Mouse (Mus musculus) bone marrow, adult 2 months (tissue): Measurements from ENCODE around the gene Bcam. TPM values are rescaled to one million over a fixed set of nuclear protein-coding genes. Genes with fewer than 3 reads are reported as not detected.

ENCODE experiments used
- H3K27ac ChIP-seq: fragments of 200-500 bp; 2 replicates; pipeline ENCODE4 v1.5.1; 2012; ENCODE audit warnings: low read depth, mild to moderate bottlenecking, control low read depth, inconsistent platforms, low read length; ENCODE audit not compliant: control insufficient read depth, poor library complexity, insufficient read depth
- H3K4me1 ChIP-seq: fragments of 200-500 bp; 2 replicates; pipeline ENCODE4 v1.6.1; 2011; ENCODE audit warnings: low read length; ENCODE audit not compliant: control insufficient read depth, insufficient read depth
- H3K4me3 ChIP-seq: fragments of 200-500 bp; replicated peaks from 2 replicates; pipeline ENCODE3; 2011; ENCODE audit warnings: mild to moderate bottlenecking, low read depth, low read length, control low read depth; ENCODE audit not compliant: control insufficient read depth
- CTCF ChIP-seq: fragments of 200-500 bp; IDR thresholded peaks from 2 replicates; pipeline ENCODE4 v1.5.1; 2011; ENCODE audit warnings: low read length, control low read depth; ENCODE audit not compliant: control insufficient read depth, insufficient read depth
- POLR2A ChIP-seq: fragments of 200-500 bp; IDR thresholded peaks from 2 replicates; pipeline ENCODE4 v1.6.1; 2011; ENCODE audit warnings: low read depth, mild to moderate bottlenecking, control low read depth, low read length, borderline replicate concordance; ENCODE audit not compliant: control insufficient read depth
- WGBS: fragments of 180-500 bp; shearing (Covaris S2); methylation state at CpG from one replicate; pipeline ENCODE4 v1.1.7; 2018; 5-methylcytosine and 5-hydroxymethylcytosine counted together
- polyA plus RNA-seq: library from polyadenylated mRNA; stranded (reverse); fragments of >200 nt; gene quantifications from 2 replicates; pipeline ENCODE4 v1.2.4, GENCODE M21; 2011; ENCODE audit warnings: low replicate concordance; ENCODE audit not compliant: missing spikeins, insufficient read depth, insufficient read length

The Bcam gene
- polyA plus RNA-seq, 1 experiment: 4.5 TPM

DNA sequence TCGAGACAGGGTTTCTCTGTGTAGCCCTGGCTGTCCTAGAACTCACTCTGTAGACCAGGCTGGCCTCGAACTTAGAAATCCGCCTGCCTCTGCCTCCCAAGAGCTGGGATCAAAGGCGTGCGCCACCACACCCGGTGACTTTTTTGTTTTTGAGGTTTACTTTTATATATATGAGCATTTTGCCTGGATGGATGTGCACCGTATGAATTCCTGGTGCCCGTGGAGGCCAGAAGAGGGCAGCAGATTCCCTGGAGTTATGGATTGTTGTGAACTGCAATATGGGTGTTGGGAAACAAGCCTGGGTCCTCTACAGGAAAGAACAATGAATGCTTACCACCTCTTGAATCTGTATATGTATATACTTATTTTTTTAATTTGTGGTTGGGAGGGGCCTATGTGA is 18.2 kb downstream of the Bcam start:
- Histone ChIP-seq H3K4me3 (no peak overlapping the region), H3K4me1 (no peaks in the 10 kb centered on the region), H3K27ac (no peak overlapping the region)
- TF ChIP-seq POLR2A (no peak), CTCF (0 out of 2 replicates have a peak, but pooled peaks have one; percentile 13)
- whole genome bisulfite sequencing: 82% methylated on average over 8 of the region's 8 CpGs

DNA sequence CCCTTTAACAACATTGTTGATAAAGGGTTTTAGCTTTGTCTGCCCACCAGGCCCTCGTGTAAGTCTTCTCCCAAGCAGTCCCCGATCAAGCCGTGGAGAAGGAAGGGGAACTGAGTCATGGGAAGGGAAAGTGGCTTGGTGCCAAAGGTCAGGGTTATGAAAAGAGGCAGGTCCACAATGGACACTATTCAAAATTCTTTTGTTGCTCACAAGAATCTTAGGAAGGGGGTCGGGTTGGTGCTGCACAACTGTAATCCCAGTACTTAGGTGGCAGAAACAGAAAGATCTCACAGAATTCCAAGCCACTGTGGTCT is 19.8 kb downstream of the Bcam start:
- WGBS: 25% methylated on average over 4 of the region's 4 CpGs
- H3K4me3 ChIP-seq: no peak overlapping the region
- no peak for TF ChIP-seq CTCF
- no peak for TF ChIP-seq POLR2A
- H3K27ac ChIP-seq: no peak overlapping the region
- no peaks in the 10 kb centered on the region for H3K4me1 ChIP-seq

DNA sequence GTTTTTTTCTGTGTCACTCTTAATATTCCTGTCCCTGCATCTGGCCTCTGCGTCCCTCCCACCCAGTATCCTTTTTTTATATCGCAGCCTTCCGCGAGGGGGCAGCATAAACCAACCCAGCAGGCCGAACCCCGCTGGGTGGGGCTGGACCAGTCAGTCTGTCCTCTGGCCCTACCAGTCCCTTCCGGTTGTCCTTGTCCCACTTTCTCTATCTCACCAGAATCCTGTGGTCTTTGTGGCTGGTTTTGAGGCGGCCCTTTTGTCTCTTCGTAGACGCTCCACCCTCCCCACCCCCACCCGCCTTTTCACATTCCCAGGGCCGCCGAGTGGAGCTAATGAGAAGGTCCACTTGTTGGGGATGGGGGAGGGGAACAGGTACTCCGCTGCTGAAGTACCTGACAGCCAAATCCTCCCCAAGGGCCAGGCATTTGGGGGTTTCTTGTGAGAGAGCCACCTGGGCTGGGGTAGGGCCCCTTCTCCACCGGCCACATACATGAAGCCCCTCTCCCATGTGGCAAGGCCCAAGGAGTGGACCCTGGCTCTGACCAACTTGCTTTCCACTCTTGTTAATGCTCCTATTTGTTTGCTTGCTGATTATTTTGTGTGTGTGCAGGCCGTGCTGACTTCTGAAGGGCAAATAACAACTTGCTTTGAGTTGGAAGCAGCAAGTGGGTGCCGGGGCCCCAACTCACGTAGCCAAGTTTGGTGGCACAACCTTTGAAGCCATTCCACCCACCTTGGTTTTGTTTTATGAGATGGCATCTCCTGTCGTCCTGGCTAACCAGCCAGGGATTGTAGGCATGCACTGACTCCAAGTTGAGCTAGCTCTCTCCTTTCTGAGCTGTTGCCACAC is 20.4 kb downstream of the Bcam start, which contains the start of gene Nectin2:
Gene Nectin2 (minus strand): TSS at position 267 of the 853 bp plus-strand sequence.
- H3K4me1 ChIP-seq: no peaks in the 10 kb centered on the region
- H3K4me3 ChIP-seq: peak within 1 kb of the TSS; percentile 33
- TF ChIP-seq POLR2A: no peak
- TF ChIP-seq CTCF: peak; percentile 70
- 24% methylated on average over 19 of the region's 19 CpGs for WGBS
- H3K27ac ChIP-seq: no peak within 1 kb of the TSS

DNA sequence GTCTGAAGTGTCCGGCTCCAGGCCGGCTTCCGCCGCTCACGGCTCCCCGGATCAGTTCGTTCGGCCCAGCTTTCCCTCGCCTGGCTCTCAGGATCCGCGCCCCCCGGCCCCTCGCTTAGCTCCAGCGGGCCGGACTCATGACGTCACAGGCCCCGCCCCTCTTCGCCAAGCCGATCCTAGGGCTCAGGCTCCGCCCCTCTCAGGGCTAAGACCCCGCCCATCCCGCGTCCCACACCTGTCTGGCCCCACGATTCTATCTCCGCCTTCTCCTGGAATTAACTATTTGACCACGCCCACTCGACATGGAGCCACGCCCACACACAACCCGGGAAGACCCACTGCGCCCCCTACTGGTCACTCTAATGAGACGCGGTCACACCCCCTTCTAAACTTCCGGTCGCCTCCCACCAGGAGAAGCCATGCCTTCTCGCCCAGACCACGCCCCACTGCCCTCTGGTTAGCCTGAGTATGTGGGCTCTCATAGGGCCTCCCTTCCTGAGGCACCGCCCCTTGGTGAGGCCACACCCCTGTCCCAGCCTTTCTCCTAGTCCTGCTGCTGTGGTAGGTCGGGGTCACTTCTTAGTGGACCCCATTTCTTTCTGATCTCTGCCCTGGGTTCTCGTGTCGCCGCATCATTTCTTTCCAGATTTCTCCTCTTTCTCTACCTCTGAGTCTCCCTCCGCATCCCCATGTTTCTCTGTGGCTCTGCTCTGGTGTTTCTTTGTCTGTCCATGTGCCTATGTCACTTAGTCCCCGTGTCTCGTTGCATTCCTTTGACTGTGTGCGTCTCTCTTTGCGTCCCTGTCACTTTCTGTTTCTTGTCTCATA is 21.2 kb downstream of the Bcam start:
- under 1% methylated on average over 46 of the region's 46 CpGs for WGBS
- no peaks in the 10 kb centered on the region for H3K4me1 ChIP-seq
- peak; percentile 55 for TF ChIP-seq CTCF
- no peak; the same call in 1 of the 2 replicates for TF ChIP-seq POLR2A
- no peak overlapping the region for H3K27ac ChIP-seq
- H3K4me3 ChIP-seq: peak overlapping the region; percentile 33

DNA sequence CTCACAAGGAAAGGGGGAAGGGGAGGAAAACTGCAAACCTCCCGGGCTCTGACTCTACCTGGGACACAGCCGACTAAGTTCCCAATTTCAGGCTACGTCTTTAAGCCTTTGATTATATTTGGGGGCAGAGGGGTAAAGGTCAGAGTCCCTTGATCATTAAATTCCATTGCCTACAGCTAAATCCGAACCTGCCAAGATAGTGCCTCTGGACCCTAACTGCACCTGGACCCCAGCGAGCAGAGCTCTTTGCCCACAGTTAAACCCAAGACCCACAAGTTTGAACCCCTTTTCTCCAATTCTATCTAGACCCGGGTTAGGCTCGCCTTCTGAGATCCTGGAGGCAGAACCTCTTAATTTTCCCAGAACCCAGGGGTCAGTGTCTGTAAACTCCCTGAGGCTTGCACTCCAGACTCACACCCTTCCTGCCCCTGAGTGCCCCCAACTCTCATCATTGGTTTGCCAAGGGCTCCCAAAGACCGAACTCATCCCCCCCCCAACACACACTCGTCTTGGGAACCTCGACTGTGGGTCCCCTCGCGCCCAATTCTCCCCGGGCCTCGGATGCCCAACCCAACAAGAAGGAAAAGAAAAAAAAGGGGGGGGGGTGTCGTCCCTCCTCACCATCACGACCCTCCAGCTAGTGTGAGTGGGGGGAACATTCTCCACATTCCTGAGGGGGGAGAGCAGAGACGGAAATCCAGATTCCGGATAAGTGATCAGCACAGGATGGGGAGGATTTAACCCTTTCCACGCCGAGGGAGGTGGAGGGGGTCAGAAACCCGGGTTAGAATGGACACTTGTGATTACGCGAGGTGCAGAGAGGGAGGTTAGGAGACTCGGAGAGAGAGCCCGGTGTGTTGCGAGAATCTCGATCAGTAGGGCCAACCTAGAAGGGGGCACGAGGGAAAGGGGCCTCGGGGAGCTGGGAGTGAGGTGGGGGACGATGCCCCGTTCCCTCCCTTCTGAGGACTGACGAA is 22.3 kb downstream of the Bcam start:
- TF ChIP-seq CTCF (no peak), POLR2A (no peak)
- no peaks in the 10 kb centered on the region for H3K4me1 ChIP-seq
- H3K4me3 ChIP-seq: peak overlapping the region; percentile 28
- no peak overlapping the region for H3K27ac ChIP-seq
- WGBS: 8% methylated on average over 32 of the region's 32 CpGs

DNA sequence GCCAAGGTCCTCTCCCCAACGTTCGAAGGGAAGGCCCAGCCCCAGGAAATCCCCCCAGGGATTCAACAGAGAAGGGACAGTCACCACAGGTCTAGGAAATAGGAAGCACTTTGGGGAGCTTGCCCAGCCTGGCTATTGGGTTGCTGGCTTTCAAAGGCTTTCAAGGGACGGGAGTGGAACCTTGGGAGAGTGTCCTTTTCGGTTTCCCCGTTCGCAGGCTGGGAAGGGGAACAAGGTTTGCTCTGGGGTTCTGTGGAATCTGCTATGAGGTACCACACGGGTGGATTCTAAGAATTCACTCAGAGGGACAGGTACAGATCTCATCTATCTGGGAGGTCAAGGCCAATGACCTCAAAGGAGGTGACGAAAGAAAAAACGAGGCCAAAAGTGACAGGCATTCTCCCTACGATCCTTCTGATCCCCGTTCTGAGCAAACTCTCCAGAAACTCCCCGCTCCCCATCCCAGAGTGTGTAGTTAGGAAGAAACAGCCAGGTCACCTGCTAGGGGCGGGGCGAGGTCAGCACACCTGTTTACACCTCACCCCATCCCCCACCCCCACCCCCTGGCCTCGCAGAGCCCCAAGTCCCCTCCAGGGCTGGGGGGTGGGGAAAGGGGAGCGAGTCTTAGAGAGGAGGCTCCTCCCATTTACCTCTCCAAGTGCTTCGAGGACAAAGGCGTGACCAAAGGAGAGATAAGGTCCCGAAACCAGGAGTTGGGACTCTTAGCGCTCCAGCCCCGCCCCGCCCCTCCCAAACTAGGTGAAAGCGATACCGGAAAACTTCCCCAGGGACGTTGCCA is 23.2 kb downstream of the Bcam start:
- Histone ChIP-seq H3K4me3 (no peak overlapping the region), H3K27ac (no peak overlapping the region), H3K4me1 (no peaks in the 10 kb centered on the region)
- TF ChIP-seq POLR2A (no peak), CTCF (no peak)
- WGBS: 39% methylated on average over 25 of the region's 25 CpGs

DNA sequence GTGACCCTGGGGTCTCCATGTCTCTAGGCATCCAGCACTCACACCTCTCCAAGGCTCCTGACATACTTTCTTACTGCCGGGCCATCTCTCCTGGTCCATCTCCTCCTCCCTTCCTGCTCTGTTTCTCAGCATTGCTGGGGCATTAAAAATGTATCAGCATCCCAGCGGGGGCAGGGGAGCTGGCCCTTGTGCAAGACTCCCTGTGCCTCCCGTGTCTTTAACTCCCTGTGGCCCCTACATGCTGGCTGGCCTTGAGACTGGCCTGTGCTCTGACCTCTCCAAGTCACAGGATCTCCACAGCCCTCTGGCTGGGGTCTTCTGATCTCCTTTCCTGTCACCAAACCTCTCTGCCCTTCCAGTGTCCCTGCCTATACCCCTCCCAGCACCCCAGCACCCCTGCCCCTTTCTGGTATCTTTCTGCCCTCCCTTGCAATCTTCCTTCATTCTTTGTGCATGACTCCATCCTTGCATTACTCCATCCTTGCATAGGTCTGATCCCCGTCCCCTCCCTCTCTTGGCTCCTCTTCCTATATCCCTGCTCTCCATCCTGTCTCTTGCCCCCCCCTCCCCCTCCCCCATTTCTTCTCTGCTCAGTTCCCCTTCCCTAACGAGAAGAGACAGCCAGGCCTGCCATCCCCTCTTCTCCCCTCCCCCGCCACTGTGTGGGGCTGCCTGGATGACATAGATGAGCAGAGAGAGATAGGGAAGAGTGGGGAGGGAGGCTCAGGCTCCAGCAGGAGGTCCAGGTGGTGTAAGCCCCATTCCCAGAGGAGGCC is 24.2 kb downstream of the Bcam start:
- Histone ChIP-seq H3K4me3 (no peak overlapping the region), H3K27ac (no peak overlapping the region), H3K4me1 (no peaks in the 10 kb centered on the region)
- WGBS: 45% methylated on average over 6 of the region's 6 CpGs
- TF ChIP-seq CTCF (no peak), POLR2A (no peak)

DNA sequence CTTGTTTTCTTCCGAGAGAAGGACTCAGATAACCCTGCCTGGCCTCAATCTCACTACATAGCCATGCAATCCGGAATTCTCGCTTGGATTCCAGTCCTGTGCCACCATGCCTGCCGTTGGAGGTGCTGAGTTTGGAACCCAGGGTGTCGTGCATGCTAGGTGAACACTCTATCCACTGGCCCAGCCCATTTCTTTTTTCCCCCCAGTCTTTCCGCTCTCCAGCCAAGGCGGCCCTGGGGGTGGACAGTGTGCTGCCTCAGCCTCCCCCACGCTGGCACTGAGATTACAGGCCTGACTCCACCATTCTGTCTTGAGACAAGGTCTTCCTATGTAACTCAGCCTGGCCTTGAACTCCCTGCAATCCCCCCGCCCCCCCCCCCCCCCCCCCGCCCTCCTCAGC is 24.8 kb downstream of the Bcam start:
- TF ChIP-seq POLR2A: no peak
- no peak for TF ChIP-seq CTCF
- Histone ChIP-seq H3K4me1 (no peaks in the 10 kb centered on the region), H3K4me3 (no peak overlapping the region), H3K27ac (no peak overlapping the region)
- 87% methylated on average over 9 of the region's 10 CpGs for WGBS
